Mouse (Mus musculus): ENCODE data around the gene Ciao2b. TPM values are rescaled to one million over a fixed set of nuclear protein-coding genes. Genes with fewer than 3 reads are reported as not detected.

The Ciao2b gene
- polyA plus RNA-seq, 1 experiment, result 63.4 TPM

- Histone ChIP-seq H3K9ac (ENCODE audit: low read depth, poor library complexity, severe bottlenecking) (peak overlapping the region; percentile 61), H3K9me3 (replicated peaks; ENCODE audit: control insufficient read depth, insufficient read depth, low read length, poor library complexity, severe bottlenecking) (no peaks in the 10 kb centered on the region), H3K27ac (ENCODE audit: insufficient read depth, low read length) (no peak overlapping the region)
Measured at GRCm38 (mm10) chr8:104640831-104641370, 864 bp downstream of the Ciao2b start.

DNA sequence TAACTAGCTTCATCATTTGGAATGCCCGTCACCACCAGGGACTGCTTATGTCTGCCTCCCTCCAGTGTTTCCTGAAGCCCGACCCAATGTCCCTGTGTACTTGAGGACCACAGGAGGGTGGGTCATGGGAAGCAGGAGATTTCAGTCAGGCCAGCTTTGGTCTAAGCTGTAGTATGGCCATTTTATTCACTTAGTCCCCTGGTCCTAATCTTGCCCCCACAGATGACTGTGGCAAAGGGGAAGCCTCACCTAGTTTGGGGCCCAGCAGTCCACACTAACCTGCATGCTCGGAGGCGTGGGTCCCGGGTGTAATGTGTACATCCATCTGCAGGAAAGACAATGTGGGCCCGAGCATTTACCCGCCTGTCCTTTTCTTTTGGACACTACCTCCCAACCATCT lies 1.5 kb downstream of the Ciao2b start:
- H3K9ac ChIP-seq (ENCODE audit: low read depth, poor library complexity, severe bottlenecking), result peak overlapping the region; percentile 61; the same call in 1 of the 2 replicates
- H3K4me1 ChIP-seq (ENCODE audit: control insufficient read depth, insufficient read depth, low read length), result no peaks in the 10 kb centered on the region
- TF ChIP-seq POLR2A (IDR thresholded peaks at IDR 0.05; ENCODE audit: insufficient read depth, low read length) (no peak), EP300 (IDR thresholded peaks at IDR 0.05; ENCODE audit: insufficient read depth, low read depth, low read length) (no peak), CTCF (IDR thresholded peaks at IDR 0.05; ENCODE audit: low read depth, low read length) (no peak)
- no peaks in the 10 kb centered on the region for H3K9me3 ChIP-seq (replicated peaks; ENCODE audit: control insufficient read depth, insufficient read depth, low read length, poor library complexity, severe bottlenecking)
- peak overlapping the region; percentile 75; the same call in 1 of the 2 replicates for H3K4me3 ChIP-seq (ENCODE audit: low read depth, low read length)
- no peak overlapping the region for H3K27ac ChIP-seq (ENCODE audit: insufficient read depth, low read length)
- no peaks in the 10 kb centered on the region for H3K27me3 ChIP-seq (ENCODE audit: control insufficient read depth, insufficient read depth, low read length, poor library complexity, severe bottlenecking)
- peaks cover 6% of the 10 kb centered on the region; the same call in 1 of the 2 replicates for H3K36me3 ChIP-seq (ENCODE audit: control insufficient read depth, insufficient read depth, low read length, poor library complexity, severe bottlenecking)

More at GRCm38 (mm10) chr8:104640831-104641370, 864 bp downstream of the Ciao2b start:
- Histone ChIP-seq H3K27me3 (ENCODE audit: control insufficient read depth, insufficient read depth, low read length, poor library complexity, severe bottlenecking) (no peaks in the 10 kb centered on the region), H3K4me1 (ENCODE audit: control insufficient read depth, insufficient read depth, low read length) (no peaks in the 10 kb centered on the region), H3K36me3 (ENCODE audit: control insufficient read depth, insufficient read depth, low read length, poor library complexity, severe bottlenecking) (peaks cover 6% of the 10 kb centered on the region; the same call in 1 of the 2 replicates), H3K4me3 (ENCODE audit: low read depth, low read length) (peak overlapping the region; percentile 75)
- TF ChIP-seq CTCF (IDR thresholded peaks at IDR 0.05; ENCODE audit: low read depth, low read length), result no peak
- no peak for TF ChIP-seq POLR2A (IDR thresholded peaks at IDR 0.05; ENCODE audit: insufficient read depth, low read length)
- TF ChIP-seq EP300 (IDR thresholded peaks at IDR 0.05; ENCODE audit: insufficient read depth, low read depth, low read length), result no peak

GRCm38 (mm10) chr8:104638010-104638409 lies 3.8 kb downstream of the Ciao2b start:
- H3K9me3 ChIP-seq (replicated peaks; ENCODE audit: control insufficient read depth, insufficient read depth, low read length, poor library complexity, severe bottlenecking), result no peaks in the 10 kb centered on the region
- H3K36me3 ChIP-seq (ENCODE audit: control insufficient read depth, insufficient read depth, low read length, poor library complexity, severe bottlenecking), result peaks cover 6% of the 10 kb centered on the region; the same call in 1 of the 2 replicates
- H3K27ac ChIP-seq (ENCODE audit: insufficient read depth, low read length), result no peak overlapping the region
- no peak overlapping the region for H3K9ac ChIP-seq (ENCODE audit: low read depth, poor library complexity, severe bottlenecking)
- no peaks in the 10 kb centered on the region for H3K27me3 ChIP-seq (ENCODE audit: control insufficient read depth, insufficient read depth, low read length, poor library complexity, severe bottlenecking)
- H3K4me3 ChIP-seq (ENCODE audit: low read depth, low read length), result no peak overlapping the region
- TF ChIP-seq EP300 (IDR thresholded peaks at IDR 0.05; ENCODE audit: insufficient read depth, low read depth, low read length) (no peak), POLR2A (IDR thresholded peaks at IDR 0.05; ENCODE audit: insufficient read depth, low read length) (no peak), CTCF (IDR thresholded peaks at IDR 0.05; ENCODE audit: low read depth, low read length) (no peak)
- H3K4me1 ChIP-seq (ENCODE audit: control insufficient read depth, insufficient read depth, low read length), result no peaks in the 10 kb centered on the region

DNA sequence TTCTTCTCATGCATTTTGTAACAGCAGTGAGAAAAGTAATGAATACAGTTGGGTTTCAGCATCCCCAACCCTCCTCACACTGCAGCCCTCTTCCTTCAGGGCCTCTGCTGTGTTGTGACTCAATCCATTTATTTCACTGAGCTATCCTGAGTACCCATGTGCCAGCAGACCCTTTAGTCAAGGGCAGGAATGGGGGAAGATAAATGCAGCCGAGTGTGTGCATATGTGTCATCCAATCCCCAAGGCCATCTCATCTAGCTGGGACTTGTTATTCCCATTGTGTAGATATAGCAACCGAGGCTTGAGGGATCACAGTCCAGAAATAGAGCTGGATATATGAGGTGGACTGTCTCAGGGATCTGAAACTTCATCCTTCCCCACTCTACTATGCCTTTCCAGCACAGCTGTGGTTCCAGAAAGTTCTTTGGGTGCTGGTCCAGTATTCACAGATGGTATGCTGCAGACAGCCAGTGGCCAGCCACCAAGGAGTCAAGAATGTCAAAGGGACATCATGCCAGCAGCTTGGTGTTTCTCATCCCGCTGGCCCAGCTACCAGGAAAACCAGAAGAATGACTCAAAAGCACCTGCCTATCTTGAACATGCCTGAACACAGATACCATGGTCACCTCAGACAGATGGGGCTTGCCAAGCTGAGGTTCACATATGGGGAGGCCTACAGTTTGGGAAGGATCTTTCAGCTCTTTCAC lies 6.6 kb downstream of the Ciao2b start:
- H3K9me3 ChIP-seq (replicated peaks; ENCODE audit: control insufficient read depth, insufficient read depth, low read length, poor library complexity, severe bottlenecking), result no peaks in the 10 kb centered on the region
- TF ChIP-seq EP300 (IDR thresholded peaks at IDR 0.05; ENCODE audit: insufficient read depth, low read depth, low read length) (no peak), POLR2A (IDR thresholded peaks at IDR 0.05; ENCODE audit: insufficient read depth, low read length) (no peak), CTCF (IDR thresholded peaks at IDR 0.05; ENCODE audit: low read depth, low read length) (no peak)
- H3K36me3 ChIP-seq (ENCODE audit: control insufficient read depth, insufficient read depth, low read length, poor library complexity, severe bottlenecking), result peaks cover 6% of the 10 kb centered on the region; the same call in 1 of the 2 replicates

DNA sequence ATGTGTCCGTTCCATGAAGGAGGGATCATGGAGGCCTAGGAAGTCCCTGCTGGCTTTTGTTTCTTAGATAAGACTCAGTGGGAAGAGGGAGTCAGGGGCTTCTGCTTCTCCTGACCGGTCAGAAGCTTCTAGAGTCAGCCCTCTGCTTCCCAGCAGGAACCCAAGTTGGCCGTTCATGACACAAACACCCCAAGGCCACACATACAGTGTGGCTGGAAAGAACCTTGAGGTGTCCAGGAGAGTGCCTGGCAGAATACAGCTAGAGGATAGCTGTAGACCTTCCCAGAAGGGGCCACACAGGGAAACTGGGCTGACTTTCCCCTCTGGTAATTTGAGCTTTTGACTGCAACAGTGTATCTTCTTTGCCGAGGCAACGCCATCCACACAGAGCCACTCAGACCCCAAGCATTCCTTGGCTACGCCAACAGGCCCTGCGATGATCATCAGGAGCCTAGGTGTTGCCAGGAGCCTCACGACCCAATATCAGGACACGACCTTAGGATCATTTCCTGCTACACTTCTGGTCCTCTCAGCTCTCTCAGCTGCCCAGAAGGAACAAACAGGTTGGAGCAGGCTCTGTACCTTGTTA lies 8.5 kb downstream of the Ciao2b start:
- H3K4me3 ChIP-seq (ENCODE audit: low read depth, low read length), result no peak overlapping the region
- TF ChIP-seq EP300 (IDR thresholded peaks at IDR 0.05; ENCODE audit: insufficient read depth, low read depth, low read length), result no peak
- TF ChIP-seq POLR2A (IDR thresholded peaks at IDR 0.05; ENCODE audit: insufficient read depth, low read length), result no peak
- TF ChIP-seq CTCF (IDR thresholded peaks at IDR 0.05; ENCODE audit: low read depth, low read length), result no peak
- H3K9ac ChIP-seq (ENCODE audit: low read depth, poor library complexity, severe bottlenecking), result no peak overlapping the region

More for the DNA sequence above, 6.6 kb downstream of the Ciao2b start:
- H3K27me3 ChIP-seq (ENCODE audit: control insufficient read depth, insufficient read depth, low read length, poor library complexity, severe bottlenecking), result peaks cover 4% of the 10 kb centered on the region
- H3K27ac ChIP-seq (ENCODE audit: insufficient read depth, low read length), result no peak overlapping the region
- no peak overlapping the region for H3K4me3 ChIP-seq (ENCODE audit: low read depth, low read length)
- H3K9ac ChIP-seq (ENCODE audit: low read depth, poor library complexity, severe bottlenecking), result no peak overlapping the region
- no peaks in the 10 kb centered on the region for H3K4me1 ChIP-seq (ENCODE audit: control insufficient read depth, insufficient read depth, low read length)

More for the DNA sequence above, 8.5 kb downstream of the Ciao2b start:
- Histone ChIP-seq H3K9me3 (replicated peaks; ENCODE audit: control insufficient read depth, insufficient read depth, low read length, poor library complexity, severe bottlenecking) (no peaks in the 10 kb centered on the region), H3K4me1 (ENCODE audit: control insufficient read depth, insufficient read depth, low read length) (no peaks in the 10 kb centered on the region), H3K36me3 (ENCODE audit: control insufficient read depth, insufficient read depth, low read length, poor library complexity, severe bottlenecking) (no peaks in the 10 kb centered on the region), H3K27ac (ENCODE audit: insufficient read depth, low read length) (no peak overlapping the region), H3K27me3 (ENCODE audit: control insufficient read depth, insufficient read depth, low read length, poor library complexity, severe bottlenecking) (peaks cover 6% of the 10 kb centered on the region)

Data from ES-Bruce4 (cell line).